Mouse (Mus musculus) C2C12 (cell line): ENCODE measurements around the gene Twist2.

Source experiments
- CTCF ChIP-seq: IDR thresholded peaks from one replicate; pipeline ENCODE4 v1.5.1; 2011; ENCODE audit not compliant: control insufficient read depth, insufficient read depth, insufficient read length
- MAX ChIP-seq: IDR thresholded peaks from one replicate; pipeline ENCODE4 v1.6.1; 2011; ENCODE audit warnings: mild to moderate bottlenecking, control low read depth
- USF1 ChIP-seq: IDR thresholded peaks from one replicate; pipeline ENCODE4 v1.6.1; 2011; ENCODE audit warnings: low read depth, mild to moderate bottlenecking, control low read depth, moderate library complexity

- TF ChIP-seq CTCF = no peak
- TF ChIP-seq USF1 = no peak
- TF ChIP-seq MAX = no peak
These were observed 42.4 kb upstream of the Twist2 start for GRCm38 (mm10) chr1:91758600-91759515.
